Mouse (Mus musculus) CH12.LX (cell line): ENCODE results near the gene Sycp2. TPM values are rescaled to one million over a fixed set of nuclear protein-coding genes. Genes with fewer than 3 reads are reported as not detected.

Experiments used
- DNase-seq: peaks from one replicate; pipeline ENCODE4 v3.0.0-alpha.2; 2013; ENCODE audit errors: extremely low read depth
- H3K27ac ChIP-seq: 2 replicates; pipeline ENCODE4 v1.5.1; 2012; ENCODE audit warnings: low read depth, mild to moderate bottlenecking, control low read depth, moderate library complexity; ENCODE audit not compliant: insufficient read depth
- H3K27me3 ChIP-seq: replicated peaks from 2 replicates; pipeline ENCODE3; 2012; ENCODE audit warnings: inconsistent platforms
- H3K36me3 ChIP-seq, 2 experiments: replicated peaks in 1 of 2; 2 replicates each; pipeline versions ENCODE3 to v1.6.1; 2012; ENCODE audit warnings: inconsistent platforms in 1 of 2, low read length in 1 of 2, mild to moderate bottlenecking in 1 of 2, mixed read lengths in 1 of 2, moderate library complexity in 1 of 2; ENCODE audit not compliant: control insufficient read depth in 1 of 2, insufficient read depth in 1 of 2
- H3K4me1 ChIP-seq, 2 experiments: 2 replicates each; pipeline ENCODE4 v1.6.1; 2012; ENCODE audit warnings: inconsistent platforms in 1 of 2, moderate library complexity in 1 of 2; ENCODE audit not compliant: insufficient read depth in 2 of 2, control insufficient read depth in 1 of 2
- H3K4me2 ChIP-seq: 2 replicates; pipeline ENCODE4 v1.6.1; 2012; ENCODE audit warnings: low read depth, mild to moderate bottlenecking, control low read depth; ENCODE audit not compliant: poor library complexity, insufficient read depth, severe bottlenecking
- H3K4me3 ChIP-seq, 3 experiments: fragments of 150-350 bp in 1 of 3; sonication (generic) in 1 of 3; replicated peaks in 1 of 3; 2 replicates each; pipeline versions ENCODE3 to v1.5.1; 2011 to 2012; ENCODE audit warnings: low read depth in 2 of 3, low read length in 2 of 3, mild to moderate bottlenecking in 2 of 3, moderate library complexity in 2 of 3, control low read depth in 1 of 3, improper control_type of control experiment in 1 of 3, inconsistent platforms in 1 of 3, mixed read lengths in 1 of 3; ENCODE audit not compliant: poor library complexity in 1 of 3
- H3K79me2 ChIP-seq: replicated peaks from 2 replicates; pipeline ENCODE4 v1.6.1; 2012; ENCODE audit warnings: mild to moderate bottlenecking, moderate library complexity; ENCODE audit not compliant: control insufficient read depth, poor library complexity, insufficient read depth, severe bottlenecking; ENCODE audit errors: extremely low read depth
- H3K9ac ChIP-seq: 2 replicates; pipeline ENCODE4 v1.6.1; 2012; ENCODE audit warnings: low read depth, mild to moderate bottlenecking, control low read depth, moderate library complexity; ENCODE audit not compliant: insufficient read depth
- H3K9me3 ChIP-seq: replicated peaks from 2 replicates; pipeline ENCODE3; 2012; ENCODE audit warnings: low read length, inconsistent platforms, mixed read lengths
- CTCF ChIP-seq, 2 experiments: IDR thresholded peaks in 1 of 2; conservative IDR thresholded peaks in 1 of 2; 2 replicates each; pipeline ENCODE4 v1.5.1; 2011 to 2012; ENCODE audit warnings: low read depth in 2 of 2, low read length in 2 of 2, improper control_type of control experiment in 1 of 2, inconsistent platforms in 1 of 2, mild to moderate bottlenecking in 1 of 2, moderate library complexity in 1 of 2
- E2F4 ChIP-seq: IDR thresholded peaks from 2 replicates; pipeline ENCODE4 v1.6.1; 2011; ENCODE audit warnings: low read depth, low read length, improper control_type of control experiment; ENCODE audit not compliant: insufficient replicate concordance
- ELF1 ChIP-seq: IDR thresholded peaks from 2 replicates; pipeline ENCODE4 v1.6.1; 2014; ENCODE audit warnings: low read depth, mild to moderate bottlenecking, inconsistent platforms, low read length, improper control_type of control experiment
- EP300 ChIP-seq: IDR thresholded peaks from 2 replicates; pipeline ENCODE4 v1.6.1; 2011; ENCODE audit warnings: low read length, improper control_type of control experiment
- ETS1 ChIP-seq: conservative IDR thresholded peaks from 2 replicates; pipeline ENCODE4 v1.6.1; 2012; ENCODE audit warnings: low read depth, mild to moderate bottlenecking, inconsistent platforms, low read length, improper control_type of control experiment, moderate library complexity
- GABPA ChIP-seq: IDR thresholded peaks from 2 replicates; pipeline ENCODE4 v1.6.1; 2012; ENCODE audit warnings: low read depth, low read length, improper control_type of control experiment, inconsistent platforms; ENCODE audit not compliant: insufficient replicate concordance
- IRF4 ChIP-seq: IDR thresholded peaks from 2 replicates; pipeline ENCODE4 v1.6.1; 2014; ENCODE audit warnings: low read depth, mild to moderate bottlenecking, inconsistent platforms, low read length, improper control_type of control experiment
- JUN ChIP-seq: IDR thresholded peaks from 2 replicates; pipeline ENCODE4 v1.6.1; 2011; ENCODE audit warnings: low read depth, mild to moderate bottlenecking, low read length, improper control_type of control experiment, moderate library complexity; ENCODE audit not compliant: insufficient read depth
- KAT2A ChIP-seq: IDR thresholded peaks from 2 replicates; pipeline ENCODE4 v1.6.1; 2012; ENCODE audit warnings: low read length, improper control_type of control experiment, inconsistent platforms; ENCODE audit not compliant: insufficient replicate concordance
- MAX ChIP-seq: IDR thresholded peaks from 2 replicates; pipeline ENCODE4 v1.6.1; 2011; ENCODE audit warnings: low read length, improper control_type of control experiment
- MAZ ChIP-seq: IDR thresholded peaks from 2 replicates; pipeline ENCODE4 v1.6.1; 2012; ENCODE audit warnings: low read depth, mild to moderate bottlenecking, inconsistent platforms, low read length, improper control_type of control experiment, moderate library complexity
- MEF2A ChIP-seq: IDR thresholded peaks from 2 replicates; pipeline ENCODE4 v1.6.1; 2014; ENCODE audit warnings: low read depth, mild to moderate bottlenecking, inconsistent platforms, low read length, improper control_type of control experiment, borderline replicate concordance
- MXI1 ChIP-seq: IDR thresholded peaks from 2 replicates; pipeline ENCODE4 v1.6.1; 2011; ENCODE audit warnings: mild to moderate bottlenecking, low read depth, low read length, improper control_type of control experiment
- MYC ChIP-seq: IDR thresholded peaks from 2 replicates; pipeline ENCODE4 v1.6.1; 2011; ENCODE audit warnings: low read depth, mild to moderate bottlenecking, improper control_type of control experiment, low read length
- NRF1 ChIP-seq: IDR thresholded peaks from 2 replicates; pipeline ENCODE4 v1.6.1; 2014; ENCODE audit warnings: low read depth, mild to moderate bottlenecking, inconsistent platforms, low read length, improper control_type of control experiment, moderate library complexity
- PAX5 ChIP-seq: IDR thresholded peaks from 2 replicates; pipeline ENCODE4 v1.6.1; 2012; ENCODE audit warnings: low read length, inconsistent platforms, mixed read lengths
- POLR2A ChIP-seq: IDR thresholded peaks from 2 replicates; pipeline ENCODE4 v1.6.1; 2011; ENCODE audit warnings: low read depth, mild to moderate bottlenecking, improper control_type of control experiment, low read length
- SMC3 ChIP-seq: IDR thresholded peaks from 2 replicates; pipeline ENCODE4 v1.6.1; 2011; ENCODE audit warnings: low read depth, low read length, improper control_type of control experiment
- TCF12 ChIP-seq: IDR thresholded peaks from 2 replicates; pipeline ENCODE4 v1.6.1; 2014; ENCODE audit warnings: low read depth, mild to moderate bottlenecking, inconsistent platforms, low read length, improper control_type of control experiment
- ZKSCAN1 ChIP-seq: IDR thresholded peaks from 2 replicates; pipeline ENCODE4 v1.6.1; 2012; ENCODE audit warnings: low read depth, inconsistent platforms, low read length, improper control_type of control experiment, borderline replicate concordance
- ZNF384 ChIP-seq: IDR thresholded peaks from 2 replicates; pipeline ENCODE4 v1.6.1; 2012; ENCODE audit warnings: low read depth, low read length, improper control_type of control experiment, inconsistent platforms
- dilution Hi-C: fragments of 300-500 bp; cut with MboI; formaldehyde crosslinking; loops from 2 replicates; pipeline ENCODE4 v1.14.3; 2020; ENCODE audit warnings: low sequenced_read_pairs; ENCODE audit not compliant: extremely low pct_unique_long_range_greater_than_20kb, extremely low pct_ligation_motif_present
- in situ Hi-C: fragments of 300-500 bp; cut with MboI; formaldehyde crosslinking; loops from 3 replicates; pipeline ENCODE4 v1.14.3; 2019; ENCODE audit warnings: low sequenced_read_pairs, low pct_ligation_motif_present, low pct_unique_long_range_greater_than_20kb, mixed read lengths
- polyA plus RNA-seq: library from polyadenylated mRNA; unstranded; fragments of >175 nt; gene quantifications from 2 replicates; pipeline ENCODE4 v1.2.1, GENCODE M21; 2012; ENCODE audit warnings: low read depth; ENCODE audit not compliant: insufficient read length
- total RNA-seq, 2 experiments: library from RNA; depleted of rRNA; stranded (reverse); fragments of 300-350 nt in 1 of 2; fragments of >200 nt in 1 of 2; gene quantifications; 2 replicates each; pipeline ENCODE4 v1.2.3; 2012 to 2014

Sycp2 gene
- total and polyA plus RNA-seq, 3 experiments, result not detected

- Histone ChIP-seq H3K27ac (no peak overlapping the region), H3K79me2 (no peaks in the 10 kb centered on the region), H3K27me3 (peaks cover 45% of the 10 kb centered on the region), H3K4me3 (no peak overlapping the region), H3K9me3 (no peaks in the 10 kb centered on the region), H3K4me1 (peaks cover 5 to 9% of the 10 kb centered on the region in 2 experiments), H3K36me3 (no peaks in the 10 kb centered on the region), H3K4me2 (no peak overlapping the region)
- dilution Hi-C loops, result no loop called here
- in situ Hi-C loops, result no loop called here
- no peak for TF ChIP-seq GABPA
- TF ChIP-seq EP300, result no peak
- no peak for TF ChIP-seq POLR2A
- no peak for TF ChIP-seq MAZ
- no peak for TF ChIP-seq CTCF (conservative IDR thresholded peaks at IDR 0.05 in 1 of 2, IDR thresholded peaks at IDR 0.05 in 1 of 2; ENCODE audit: low read depth in 2 of 2, low read length in 2 of 2)
- TF ChIP-seq ZNF384, result no peak
- no peak for TF ChIP-seq SMC3
- TF ChIP-seq ZKSCAN1, result no peak
- no peak for TF ChIP-seq NRF1
- TF ChIP-seq TCF12, result no peak
- TF ChIP-seq E2F4, result no peak
- no peak for TF ChIP-seq MYC
- TF ChIP-seq MAX, result no peak
- TF ChIP-seq ETS1, result no peak
- no peak for TF ChIP-seq MXI1
- TF ChIP-seq MEF2A, result no peak
- no peak for TF ChIP-seq ELF1
- no peak for TF ChIP-seq JUN
- no peak for TF ChIP-seq KAT2A
- TF ChIP-seq IRF4, result no peak
- TF ChIP-seq, all 38 proteins: peak for 0
- DNase-seq, result no peak
- H3K9ac ChIP-seq, result no peak overlapping the region
Measured at GRCm38 (mm10) chr2:178329551-178329950, 77.9 kb downstream of the Sycp2 start.

GRCm38 (mm10) chr2:178327466-178328040 lies 79.9 kb downstream of the Sycp2 start:
- no peaks in the 10 kb centered on the region for H3K36me3 ChIP-seq
- H3K4me2 ChIP-seq, result peak overlapping the region; percentile 47; the same call in 1 of the 2 replicates
- peaks cover 58% of the 10 kb centered on the region for H3K27me3 ChIP-seq
- no peaks in the 10 kb centered on the region for H3K79me2 ChIP-seq
- DNase-seq, result peak; percentile 71
- H3K4me1 ChIP-seq, result peaks cover 5 to 9% of the 10 kb centered on the region in 2 experiments
- H3K9me3 ChIP-seq, result no peaks in the 10 kb centered on the region
- dilution Hi-C loops, result no loop called here
- in situ Hi-C loops, result no loop called here
- H3K27ac ChIP-seq, result no peak overlapping the region
- peak overlapping the region in 1 of 3 experiments; percentile 27 for H3K4me3 ChIP-seq
- no peak overlapping the region for H3K9ac ChIP-seq
- TF ChIP-seq ELF1 (peak; percentile 46; the same call in 1 of the 2 replicates), NRF1 (peak; percentile 93), PAX5 (no peak)
